Mouse (Mus musculus) monocyte, adult 2 months (primary cell): ENCODE data around the gene Erich2.

Source experiments
- DNase-seq, 2 experiments: peaks; one replicate each; pipeline ENCODE4 v3.0.0; 2022; ENCODE audit warnings: low spot score in 2 of 2, low read depth in 1 of 2

The Erich2 gene

GRCm38 (mm10) chr2:70562011-70562491 is 53.4 kb downstream of the Erich2 start:
- no peak for DNase-seq

- no peak for DNase-seq
Measured at GRCm38 (mm10) chr2:70562611-70562980, 54.0 kb downstream of the Erich2 start.

- DNase-seq: no peak
Measured at GRCm38 (mm10) chr2:70562981-70563671, 54.5 kb downstream of the Erich2 start.

- no peak for DNase-seq
Measured at GRCm38 (mm10) chr2:70563721-70564645, 55.4 kb downstream of the Erich2 start.

GRCm38 (mm10) chr2:70564646-70565315 is 56.2 kb downstream of the Erich2 start:
- DNase-seq: no peak

- DNase-seq: no peak
Measured at GRCm38 (mm10) chr2:70565651-70566602, 57.3 kb downstream of the Erich2 start.

GRCm38 (mm10) chr2:70566603-70566981 is 58.0 kb downstream of the Erich2 start:
- no peak for DNase-seq

GRCm38 (mm10) chr2:70567071-70567681 is 58.6 kb downstream of the Erich2 start:
- no peak for DNase-seq

GRCm38 (mm10) chr2:70567682-70568077 is 59.1 kb downstream of the Erich2 start:
- no peak for DNase-seq

- DNase-seq: no peak
Measured at GRCm38 (mm10) chr2:70568198-70568941, 59.8 kb downstream of the Erich2 start.

- no peak for DNase-seq
Measured at GRCm38 (mm10) chr2:70571698-70572097, 63.1 kb downstream of the Erich2 start.

- DNase-seq: no peak
Measured at GRCm38 (mm10) chr2:70572251-70572650, 63.6 kb downstream of the Erich2 start.

- DNase-seq: no peak
Measured at GRCm38 (mm10) chr2:70573544-70574210, 65.1 kb downstream of the Erich2 start.

- no peak for DNase-seq
Measured at GRCm38 (mm10) chr2:70588200-70588599, 79.6 kb downstream of the Erich2 start.
